Mouse (Mus musculus): Measurements from ENCODE around the gene Gm10643. TPM values are rescaled to one million over a fixed set of nuclear protein-coding genes. Genes with fewer than 3 reads are reported as not detected.

Gene Gm10643
- polyA plus RNA-seq, 1 experiment from 2014 or later: 1.1 TPM

GRCm38 (mm10) chr8:84087821-84088220 is 22.9 kb upstream of the Gm10643 start:
- ATAC-seq: no peak
- Histone ChIP-seq H3K27ac (ENCODE audit: low read depth, low read length) (no peak overlapping the region), H3K4me3 (ENCODE audit: low read depth, low read length) (no peak overlapping the region), H3K9ac (ENCODE audit: low read depth, low read length) (no peak overlapping the region), H3K9me3 (ENCODE audit: control insufficient read depth) (no peaks in the 10 kb centered on the region), H3K4me1 (replicated peaks; ENCODE audit: control insufficient read depth, insufficient read depth, low read length) (no peaks in the 10 kb centered on the region), H3K27me3 (replicated peaks; ENCODE audit: control insufficient read depth, insufficient read depth, low read length) (no peaks in the 10 kb centered on the region), H3K36me3 (ENCODE audit: control insufficient read depth, insufficient read depth) (peaks cover 60% of the 10 kb centered on the region), H3K4me2 (replicated peaks; ENCODE audit: low read depth) (no peak overlapping the region)
- no peak for TF ChIP-seq CTCF (IDR thresholded peaks at IDR 0.05; ENCODE audit: low read depth)
- WGBS: 97% methylated on average over 14 of the region's 14 CpGs

- Histone ChIP-seq H3K9me3 (ENCODE audit: control insufficient read depth) (no peaks in the 10 kb centered on the region), H3K27ac (ENCODE audit: low read depth, low read length) (no peak overlapping the region), H3K27me3 (replicated peaks; ENCODE audit: control insufficient read depth, insufficient read depth, low read length) (no peaks in the 10 kb centered on the region), H3K4me3 (ENCODE audit: low read depth, low read length) (no peak overlapping the region), H3K4me2 (replicated peaks; ENCODE audit: low read depth) (no peak overlapping the region), H3K9ac (ENCODE audit: low read depth, low read length) (no peak overlapping the region), H3K4me1 (replicated peaks; ENCODE audit: control insufficient read depth, insufficient read depth, low read length) (no peaks in the 10 kb centered on the region), H3K36me3 (ENCODE audit: control insufficient read depth, insufficient read depth) (peaks cover 61% of the 10 kb centered on the region)
- TF ChIP-seq CTCF (IDR thresholded peaks at IDR 0.05; ENCODE audit: low read depth): no peak
- WGBS: 77% methylated on average over 7 of the region's 7 CpGs
- no peak for ATAC-seq
Observed at GRCm38 (mm10) chr8:84087156-84087555, 22.2 kb upstream of the Gm10643 start.

GRCm38 (mm10) chr8:84084341-84085115 is 19.6 kb upstream of the Gm10643 start:
- H3K4me1 ChIP-seq (replicated peaks; ENCODE audit: control insufficient read depth, insufficient read depth, low read length): no peaks in the 10 kb centered on the region
- no peak overlapping the region for H3K4me2 ChIP-seq (replicated peaks; ENCODE audit: low read depth)
- no peaks in the 10 kb centered on the region for H3K27me3 ChIP-seq (replicated peaks; ENCODE audit: control insufficient read depth, insufficient read depth, low read length)
- TF ChIP-seq CTCF (IDR thresholded peaks at IDR 0.05; ENCODE audit: low read depth): no peak
- peaks cover 74% of the 10 kb centered on the region for H3K36me3 ChIP-seq (ENCODE audit: control insufficient read depth, insufficient read depth)
- ATAC-seq: no peak
- WGBS: 59% methylated on average over 42 of the region's 42 CpGs
- H3K9ac ChIP-seq (ENCODE audit: low read depth, low read length): no peak overlapping the region
- no peak overlapping the region for H3K27ac ChIP-seq (ENCODE audit: low read depth, low read length)
- H3K9me3 ChIP-seq (ENCODE audit: control insufficient read depth): no peaks in the 10 kb centered on the region
- no peak overlapping the region for H3K4me3 ChIP-seq (ENCODE audit: low read depth, low read length)

- no peaks in the 10 kb centered on the region for H3K9me3 ChIP-seq (ENCODE audit: control insufficient read depth)
- no peak overlapping the region; the same call in 1 of the 2 replicates for H3K27ac ChIP-seq (ENCODE audit: low read depth, low read length)
- no peak overlapping the region for H3K4me3 ChIP-seq (ENCODE audit: low read depth, low read length)
- no peak overlapping the region for H3K4me2 ChIP-seq (replicated peaks; ENCODE audit: low read depth)
- peak; percentile 64 for ATAC-seq
- H3K4me1 ChIP-seq (replicated peaks; ENCODE audit: control insufficient read depth, insufficient read depth, low read length): no peaks in the 10 kb centered on the region
- H3K27me3 ChIP-seq (replicated peaks; ENCODE audit: control insufficient read depth, insufficient read depth, low read length): no peaks in the 10 kb centered on the region
- peaks cover 74% of the 10 kb centered on the region for H3K36me3 ChIP-seq (ENCODE audit: control insufficient read depth, insufficient read depth)
- no peak overlapping the region for H3K9ac ChIP-seq (ENCODE audit: low read depth, low read length)
- 35% methylated on average over 8 of the region's 8 CpGs for whole genome bisulfite sequencing
- peak; percentile 56 for TF ChIP-seq CTCF (IDR thresholded peaks at IDR 0.05; ENCODE audit: low read depth)
Observed at GRCm38 (mm10) chr8:84083829-84084241, 18.9 kb upstream of the Gm10643 start.

GRCm38 (mm10) chr8:84079206-84079605 is 14.3 kb upstream of the Gm10643 start:
- Histone ChIP-seq H3K4me3 (ENCODE audit: low read depth, low read length) (no peak overlapping the region), H3K4me1 (replicated peaks; ENCODE audit: control insufficient read depth, insufficient read depth, low read length) (no peaks in the 10 kb centered on the region), H3K9me3 (ENCODE audit: control insufficient read depth) (no peaks in the 10 kb centered on the region), H3K9ac (ENCODE audit: low read depth, low read length) (no peak overlapping the region), H3K36me3 (ENCODE audit: control insufficient read depth, insufficient read depth) (peaks cover 58% of the 10 kb centered on the region), H3K4me2 (replicated peaks; ENCODE audit: low read depth) (no peak overlapping the region), H3K27ac (ENCODE audit: low read depth, low read length) (no peak overlapping the region), H3K27me3 (replicated peaks; ENCODE audit: control insufficient read depth, insufficient read depth, low read length) (no peaks in the 10 kb centered on the region)
- 66% methylated on average over 5 of the region's 5 CpGs for WGBS
- ATAC-seq: no peak
- TF ChIP-seq CTCF (IDR thresholded peaks at IDR 0.05; ENCODE audit: low read depth): no peak

GRCm38 (mm10) chr8:84076849-84077248 is 11.9 kb upstream of the Gm10643 start:
- ATAC-seq: no peak
- Histone ChIP-seq H3K27ac (ENCODE audit: low read depth, low read length) (no peak overlapping the region), H3K9ac (ENCODE audit: low read depth, low read length) (no peak overlapping the region), H3K4me3 (ENCODE audit: low read depth, low read length) (no peak overlapping the region), H3K9me3 (ENCODE audit: control insufficient read depth) (no peaks in the 10 kb centered on the region), H3K4me2 (replicated peaks; ENCODE audit: low read depth) (no peak overlapping the region), H3K27me3 (replicated peaks; ENCODE audit: control insufficient read depth, insufficient read depth, low read length) (no peaks in the 10 kb centered on the region), H3K4me1 (replicated peaks; ENCODE audit: control insufficient read depth, insufficient read depth, low read length) (no peaks in the 10 kb centered on the region), H3K36me3 (ENCODE audit: control insufficient read depth, insufficient read depth) (peaks cover 39% of the 10 kb centered on the region)
- no peak for TF ChIP-seq CTCF (IDR thresholded peaks at IDR 0.05; ENCODE audit: low read depth)
- 89% methylated on average over 3 of the region's 3 CpGs for WGBS
